Mouse (Mus musculus) kidney, postnatal 36 days (tissue): ENCODE measurements around the gene Mrpl14.
A peak's percentile ranks its signal among the peaks of the same experiment; 100 is the strongest.

Experiments used
- DNase-seq, 2 experiments: peaks; one replicate each; pipeline ENCODE4 v3.0.0; 2021 to 2022; ENCODE audit warnings: mixed read lengths in 2 of 2

Gene Mrpl14

DNA sequence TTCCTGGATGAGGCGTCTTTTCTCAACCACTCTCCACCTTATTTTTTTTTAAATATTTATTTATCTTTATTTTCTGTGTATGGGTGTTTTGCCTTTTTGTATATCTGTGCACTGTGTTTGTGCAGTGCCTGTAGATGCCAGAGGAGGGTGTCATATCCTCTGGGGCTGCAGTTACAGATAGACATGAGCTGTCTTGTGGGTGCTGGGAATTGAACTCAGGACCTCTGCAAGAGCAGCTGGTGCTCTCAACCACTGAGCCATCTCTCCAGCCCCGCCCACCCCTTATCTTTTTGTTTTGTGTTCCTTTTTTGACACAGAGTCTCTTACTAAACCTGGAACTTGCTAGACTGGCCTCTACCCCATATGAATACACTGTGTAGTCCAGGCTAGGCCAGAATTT is 41.4 kb downstream of the Mrpl14 start:
- no peak for DNase-seq

DNA sequence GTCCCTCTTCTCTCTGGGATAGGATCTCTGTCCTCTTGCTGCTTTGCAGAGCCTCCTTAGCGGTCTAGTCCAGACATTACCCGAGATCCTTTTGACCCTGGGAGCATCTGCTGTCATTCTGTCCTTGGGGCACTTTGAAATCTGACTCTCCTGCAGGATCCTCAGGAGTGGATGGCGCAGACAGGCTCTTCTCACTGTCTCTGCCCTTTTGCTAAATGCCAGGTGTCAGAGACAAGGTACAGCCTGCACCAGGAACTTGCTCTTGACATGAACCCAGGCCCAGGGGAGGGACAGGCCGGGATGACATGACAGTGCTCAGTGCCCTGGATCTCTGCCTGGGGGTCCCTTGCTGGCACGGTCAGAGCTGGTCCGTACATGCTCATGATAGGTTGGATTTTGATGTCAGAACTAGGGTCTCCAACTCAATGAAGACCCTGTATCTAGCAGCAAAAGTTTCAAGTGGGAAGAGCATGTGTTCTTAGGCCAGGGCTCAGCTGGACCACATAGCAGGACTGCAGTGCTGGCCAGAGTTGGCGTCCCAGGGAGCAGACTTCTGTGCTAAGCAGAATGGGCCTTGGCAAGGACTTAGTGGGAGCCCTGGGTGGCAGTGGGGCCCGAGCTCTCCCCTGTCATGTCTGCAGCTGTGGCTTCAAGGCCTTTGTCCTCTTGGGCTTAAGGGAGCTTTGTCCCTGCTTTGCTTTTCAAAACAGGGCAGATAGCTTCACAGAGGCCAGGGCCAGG is 42.0 kb downstream of the Mrpl14 start:
- no peak for DNase-seq

DNA sequence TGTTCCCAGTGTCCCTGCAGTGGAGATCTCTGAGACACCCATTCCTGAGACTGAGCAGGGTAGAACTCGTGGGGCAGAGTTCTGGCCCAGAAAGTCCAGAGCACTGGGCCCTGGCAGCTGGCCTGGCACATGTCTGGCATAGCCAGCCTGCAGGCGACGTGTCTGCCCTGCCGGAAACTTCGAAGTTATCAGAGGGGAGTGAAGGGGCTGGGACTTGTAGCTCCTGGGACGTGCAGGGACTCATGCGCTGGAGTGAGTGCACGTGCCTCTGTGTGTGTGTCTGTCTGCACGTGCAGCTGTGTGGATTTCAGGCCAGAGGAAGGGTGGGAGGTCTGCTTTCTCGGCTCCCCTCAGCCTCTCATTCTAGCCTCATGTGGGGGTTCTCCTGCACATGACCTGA is 43.3 kb downstream of the Mrpl14 start:
- no peak for DNase-seq

DNA sequence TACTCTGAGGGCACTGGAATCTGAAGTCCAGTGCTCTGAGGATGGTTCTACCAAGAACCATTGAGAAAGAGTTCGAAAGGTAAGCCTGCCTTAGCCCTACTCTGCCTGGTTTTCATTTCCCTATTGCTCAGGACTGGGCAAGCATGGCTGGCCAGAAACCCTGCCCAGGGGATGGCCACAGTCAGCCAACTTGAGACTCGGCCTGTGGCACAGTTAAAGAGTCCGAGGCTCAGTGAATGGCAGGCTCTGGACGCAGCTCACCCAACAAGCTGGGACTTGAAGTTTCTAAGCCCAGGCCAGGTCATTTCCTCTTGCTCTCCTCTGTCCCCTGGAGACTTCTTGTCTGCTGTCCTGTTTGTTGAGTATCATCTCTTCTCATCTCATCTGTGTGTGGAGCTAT is 44.6 kb downstream of the Mrpl14 start:
- DNase-seq = no peak

DNA sequence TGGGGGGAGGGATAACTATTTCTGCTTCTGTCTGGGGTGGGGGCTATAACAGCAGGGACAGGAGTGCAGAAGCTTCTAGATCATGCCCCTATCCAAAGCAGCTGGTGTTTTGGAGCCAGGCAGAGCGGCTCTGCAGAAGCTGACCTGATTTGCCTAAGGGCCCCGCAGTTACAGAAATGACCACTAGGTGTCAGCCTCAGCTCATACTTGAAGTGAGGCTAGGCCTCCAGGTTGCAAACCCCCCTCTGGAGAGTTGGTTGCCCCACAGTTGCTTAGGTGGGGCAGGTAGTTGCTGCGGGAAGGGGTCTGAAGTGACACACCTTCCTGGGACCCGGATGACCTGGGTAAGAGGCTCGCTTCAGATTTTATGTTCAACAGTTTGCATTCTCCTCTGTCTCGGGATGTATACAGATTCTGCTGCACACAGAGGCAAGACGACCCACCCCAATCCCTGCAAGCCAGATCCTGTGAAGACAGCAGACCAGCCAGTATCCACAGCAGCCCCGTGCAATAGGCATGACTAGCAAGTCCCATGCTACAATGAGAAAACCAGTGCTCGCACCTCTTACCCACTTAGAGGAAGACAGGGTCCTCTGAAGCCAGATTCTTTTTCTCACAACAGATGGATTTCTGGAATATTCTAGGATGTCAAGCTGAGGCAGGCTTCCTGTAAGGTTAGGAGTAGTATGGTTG is 45.2 kb downstream of the Mrpl14 start:
- DNase-seq = peak; percentile 83 to 92

DNA sequence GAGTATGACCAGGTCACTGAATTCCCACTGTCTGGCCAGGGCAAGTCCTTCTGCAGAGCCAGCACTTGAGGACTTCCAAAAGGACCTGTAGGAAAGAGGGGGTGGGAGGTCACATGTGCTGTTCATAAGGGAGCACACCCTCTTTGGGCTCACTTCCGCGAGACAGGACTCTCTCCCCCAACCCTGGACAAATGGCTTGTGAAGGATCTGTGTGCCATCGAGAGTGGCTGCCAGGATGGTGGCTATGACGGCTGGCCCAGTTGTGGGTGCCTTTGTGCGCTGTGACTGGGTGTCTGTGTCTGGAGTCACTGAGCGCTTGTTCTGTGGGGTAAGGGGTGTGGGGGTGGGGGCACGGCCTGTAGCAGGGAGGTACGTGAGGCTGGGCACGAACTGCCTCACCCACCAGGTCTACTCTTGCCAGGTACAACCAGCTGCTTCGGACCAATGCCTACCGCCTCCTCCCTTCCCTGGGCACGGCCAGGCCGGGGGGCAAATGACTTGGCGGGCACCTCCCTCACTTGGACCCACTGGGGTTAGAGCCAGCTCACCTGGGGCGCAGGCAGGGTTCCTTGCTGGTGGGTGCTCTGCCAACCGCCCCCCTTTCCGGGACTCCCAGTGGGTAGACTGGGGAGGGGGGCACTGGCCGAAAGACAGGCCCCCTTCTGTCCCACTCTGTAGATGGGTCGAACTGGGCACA is 47.1 kb downstream of the Mrpl14 start:
- peak; percentile 29 to 38 for DNase-seq

DNA sequence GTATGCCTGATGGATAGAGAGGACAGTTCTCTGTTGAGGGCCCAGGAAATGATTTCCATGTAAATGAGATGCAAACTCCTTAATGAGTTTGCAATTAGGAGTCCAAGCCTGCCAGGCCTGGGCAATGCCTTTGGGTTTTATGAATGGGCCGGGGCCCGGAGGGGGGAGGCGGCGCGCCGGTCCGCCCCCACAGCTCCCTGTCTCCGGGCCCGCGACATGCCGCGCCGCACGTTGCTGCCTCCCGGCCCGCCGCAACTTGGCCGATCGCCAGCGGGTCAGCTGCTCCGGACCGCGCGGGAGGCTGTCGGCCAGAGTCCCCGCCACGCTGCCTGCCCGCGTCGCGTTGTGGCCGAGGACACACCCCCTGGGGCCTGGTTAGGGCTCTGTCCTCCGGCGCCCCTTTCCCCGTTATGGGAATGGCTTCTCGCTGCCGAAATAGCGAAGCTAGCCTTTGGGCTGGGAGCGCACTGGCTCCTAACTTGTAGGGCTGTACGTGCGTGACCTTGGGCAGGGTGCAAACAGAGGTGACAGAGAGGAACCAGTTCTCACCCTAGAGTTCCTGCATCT is 47.7 kb downstream of the Mrpl14 start, which contains the start of gene 1600014C23Rik:
1600014C23Rik (minus strand) TSS at position 110 of the 567 bp plus-strand sequence.
- DNase-seq = peak; percentile 72 to 87

DNA sequence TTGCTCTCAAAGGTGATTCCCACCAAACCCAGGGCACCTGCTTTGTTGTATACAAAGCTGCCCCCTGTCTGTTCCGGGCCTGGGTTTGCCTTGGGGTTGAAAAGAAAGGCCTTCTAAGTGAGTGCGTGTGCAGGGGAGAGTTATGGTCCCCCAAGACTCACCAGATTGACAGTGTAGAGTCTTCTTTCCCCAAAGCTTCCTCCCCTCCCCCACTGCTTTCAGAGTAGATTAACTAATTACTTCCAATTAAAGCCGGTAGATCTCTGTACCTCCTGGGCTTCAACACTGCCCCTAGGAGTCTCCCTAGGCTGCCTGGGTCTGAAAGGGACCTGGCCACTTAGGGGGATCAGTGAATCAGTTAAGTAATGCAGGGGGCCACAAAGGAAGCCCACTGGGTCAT is 48.2 kb downstream of the Mrpl14 start:
- no peak for DNase-seq

DNA sequence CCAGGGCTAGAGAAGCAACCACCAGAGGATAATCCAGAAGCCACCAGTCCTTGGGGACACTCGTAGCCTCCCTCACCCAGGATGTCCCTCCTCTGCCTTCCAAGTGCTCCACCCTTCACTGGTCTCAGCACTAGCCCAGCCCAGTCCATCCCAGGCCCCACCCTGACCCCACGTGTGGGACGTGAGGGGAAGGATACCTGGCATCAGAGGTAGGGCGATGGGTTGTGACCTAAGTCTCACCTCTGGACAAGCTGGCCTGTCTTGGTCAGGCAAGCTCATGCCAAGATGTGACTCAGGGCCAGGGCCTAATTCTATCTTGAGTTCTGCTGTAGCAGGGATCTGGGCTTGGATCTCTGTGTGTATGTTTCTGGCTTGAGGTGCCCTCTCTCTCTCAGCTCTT is 48.8 kb downstream of the Mrpl14 start:
- peak in 1 of 2 experiments; percentile 9 for DNase-seq

DNA sequence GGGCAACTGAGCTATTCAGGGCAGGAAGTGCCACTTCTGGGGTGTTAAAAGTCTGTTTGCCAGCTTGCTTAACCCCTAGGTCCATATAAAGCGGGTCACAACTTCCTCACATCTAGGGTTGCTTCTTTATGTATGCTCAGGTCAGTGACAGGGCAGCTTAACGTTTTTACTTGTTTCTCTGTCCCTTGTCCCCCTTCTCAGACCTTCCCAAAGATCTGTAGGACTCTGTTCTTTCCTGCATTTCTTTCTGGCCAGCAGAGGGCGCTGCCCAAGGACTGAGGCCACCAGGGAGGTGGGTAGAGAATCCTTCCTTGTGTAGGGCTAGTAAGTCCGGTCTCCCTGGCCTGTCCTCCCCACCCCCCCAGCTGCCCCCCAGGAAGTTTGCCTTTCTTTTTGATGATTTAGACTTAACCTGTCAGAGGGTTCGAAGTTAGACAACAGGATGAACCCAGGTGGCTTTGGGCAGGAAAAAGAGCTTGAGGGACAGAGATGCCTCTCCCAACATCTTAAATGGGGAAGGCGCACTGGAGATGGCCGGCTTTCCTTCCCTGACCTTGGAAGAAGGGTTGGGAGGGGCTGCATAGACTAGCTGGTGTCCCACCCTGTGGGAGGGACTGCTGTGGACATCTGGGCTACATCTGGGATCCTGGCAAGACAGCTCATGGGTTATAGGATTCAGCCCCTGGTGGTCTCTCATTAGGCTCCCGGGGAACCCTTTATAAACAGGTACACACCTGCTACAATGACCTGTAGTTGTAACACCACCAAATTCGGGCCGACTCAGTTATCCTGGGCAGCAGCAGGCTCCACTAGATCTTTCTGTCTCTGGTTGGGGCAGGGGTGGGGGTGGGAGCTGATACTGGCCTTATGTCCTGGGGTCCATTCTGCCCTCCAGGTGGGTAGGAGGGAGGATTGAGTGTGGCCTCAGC is 49.5 kb downstream of the Mrpl14 start:
- peak; percentile 78 to 92 for DNase-seq

DNA sequence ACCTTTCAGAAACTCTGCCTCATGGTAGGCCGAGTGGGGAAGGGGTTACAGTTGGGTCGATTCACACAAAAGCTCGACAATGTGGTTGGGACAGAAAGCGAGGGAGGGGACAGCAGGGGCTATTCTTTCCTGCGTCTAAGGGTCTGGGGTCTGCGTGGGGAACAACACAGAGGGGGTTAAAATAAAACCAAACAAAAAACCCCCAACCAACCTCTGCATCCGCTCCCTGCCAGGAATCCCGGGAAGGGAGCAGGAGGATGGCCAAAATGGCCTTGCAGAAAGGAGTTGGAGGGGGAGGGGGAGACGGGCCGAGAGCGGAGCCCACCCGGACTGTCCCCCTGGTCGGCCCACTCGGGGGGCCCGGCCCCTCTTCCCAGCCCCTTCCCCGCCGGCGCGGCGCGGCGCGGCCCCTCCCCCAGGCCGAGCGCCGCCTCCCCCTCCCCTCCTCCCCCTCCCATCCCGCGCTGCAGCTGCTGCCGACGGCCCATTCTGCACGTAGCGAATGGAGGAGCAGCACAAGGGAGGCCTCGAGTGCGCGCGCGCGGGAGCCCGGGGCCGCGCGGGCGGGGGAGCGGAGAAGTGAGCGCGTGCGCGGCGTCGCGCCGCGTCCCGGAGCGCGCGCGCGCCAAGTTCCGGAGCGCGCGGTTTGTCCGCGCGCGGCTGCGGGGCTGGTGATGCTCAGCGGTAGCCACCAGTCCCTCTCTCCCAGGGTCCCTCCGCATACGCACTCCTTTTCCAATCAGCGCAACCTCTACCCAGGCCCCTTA is 50.4 kb downstream of the Mrpl14 start:
- peak; percentile 77 to 86 for DNase-seq

DNA sequence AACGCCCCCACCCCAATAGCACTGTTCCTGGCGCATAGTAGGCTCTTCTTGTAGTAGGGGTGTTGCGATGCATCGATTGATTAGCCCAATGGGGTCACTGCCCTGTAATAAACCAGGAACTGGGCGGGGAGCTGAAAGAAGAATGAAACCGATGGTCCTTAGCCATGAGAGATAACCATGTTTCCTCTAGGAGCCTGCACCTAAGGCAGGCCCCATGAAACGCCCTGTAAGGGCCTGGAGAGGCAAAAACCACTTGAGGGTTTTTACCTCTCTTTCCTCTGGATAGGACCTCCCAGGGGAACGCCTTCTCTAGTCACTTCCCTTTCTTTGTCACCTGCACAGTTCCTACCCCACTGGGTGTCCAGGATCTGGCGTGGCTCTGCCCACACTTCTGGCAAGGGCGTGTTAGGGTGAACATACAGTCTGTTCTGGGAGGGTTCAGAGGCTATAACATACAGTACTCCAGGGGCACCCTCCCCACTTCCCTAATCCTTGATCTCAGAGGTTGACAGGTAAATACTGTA is 51.0 kb downstream of the Mrpl14 start:
- no peak for DNase-seq

DNA sequence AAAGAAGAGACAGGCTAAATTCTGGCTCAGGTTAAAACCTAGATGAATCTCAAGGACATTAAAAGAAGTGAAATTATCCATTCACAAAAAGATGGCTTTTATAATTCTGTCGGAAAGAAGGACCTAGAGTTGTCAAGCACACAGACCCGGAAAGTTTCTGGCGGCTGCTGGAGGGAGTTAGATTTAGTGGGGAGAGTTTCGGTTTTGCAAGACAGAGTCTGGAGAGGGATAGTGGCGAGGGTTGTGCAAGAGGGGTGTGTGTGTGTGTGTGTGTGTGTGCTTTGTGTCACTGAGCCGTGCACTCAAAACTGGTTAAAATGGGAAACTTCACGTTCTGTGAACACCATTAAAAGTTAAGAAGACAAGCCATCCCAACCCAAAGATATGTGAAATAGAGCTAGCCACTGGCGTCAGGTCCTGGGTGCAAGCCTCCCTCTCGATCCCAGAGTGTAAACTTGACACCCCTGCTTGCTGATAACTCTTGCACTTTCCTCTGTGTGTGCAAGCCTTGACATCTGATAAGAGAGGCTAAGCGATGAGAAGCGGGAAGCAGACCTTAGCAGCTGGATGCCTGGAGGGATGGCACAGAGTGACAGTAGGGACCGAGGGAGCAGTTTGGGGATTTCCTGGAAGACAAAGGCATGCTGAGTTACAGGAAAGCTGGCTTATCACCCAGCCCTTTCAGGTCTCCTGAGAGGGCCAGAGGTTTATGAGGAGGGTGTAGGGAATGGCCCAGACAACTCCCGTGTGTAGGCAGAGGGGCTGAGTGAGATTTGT is 56.4 kb downstream of the Mrpl14 start:
- no peak for DNase-seq

DNA sequence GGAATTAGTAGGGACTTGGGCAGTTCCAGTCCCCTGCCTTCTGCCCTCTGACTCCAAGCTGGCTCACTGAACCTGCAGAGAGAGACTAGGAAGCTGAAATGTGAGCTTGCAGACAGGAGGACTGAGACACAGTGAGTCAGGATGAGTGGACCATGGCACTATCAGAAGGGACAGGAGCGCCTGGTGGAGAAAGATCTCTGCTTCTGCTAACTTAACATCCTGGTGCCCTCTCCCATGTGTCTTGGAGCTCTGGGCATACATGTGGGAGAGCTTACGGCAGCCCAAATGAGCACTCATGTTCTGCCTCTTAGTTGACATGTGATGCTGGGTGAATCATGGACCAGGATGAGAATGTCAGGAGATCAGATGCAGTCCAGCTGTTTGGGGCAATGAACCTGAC is 59.5 kb downstream of the Mrpl14 start:
- DNase-seq = no peak

DNA sequence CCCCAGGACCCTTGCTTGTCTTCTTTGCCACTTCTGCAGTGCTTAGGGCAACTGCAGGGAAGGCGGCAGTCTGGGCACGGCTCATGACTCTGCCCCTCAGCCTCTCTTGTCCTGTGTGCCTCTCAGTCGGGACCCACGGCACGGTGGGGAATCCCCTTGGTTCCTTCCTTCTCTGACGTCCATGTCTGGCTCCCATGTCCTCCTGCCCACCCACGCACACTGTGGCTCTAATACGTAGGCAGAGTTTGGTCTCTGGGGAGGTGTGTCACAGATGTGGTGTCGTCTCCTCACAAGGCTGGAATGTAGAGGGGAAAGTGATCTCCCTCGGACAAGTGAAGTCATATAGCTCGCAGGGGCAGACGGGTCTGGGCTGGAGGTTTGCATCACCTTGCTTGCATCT is 60.6 kb downstream of the Mrpl14 start:
- DNase-seq = no peak

DNA sequence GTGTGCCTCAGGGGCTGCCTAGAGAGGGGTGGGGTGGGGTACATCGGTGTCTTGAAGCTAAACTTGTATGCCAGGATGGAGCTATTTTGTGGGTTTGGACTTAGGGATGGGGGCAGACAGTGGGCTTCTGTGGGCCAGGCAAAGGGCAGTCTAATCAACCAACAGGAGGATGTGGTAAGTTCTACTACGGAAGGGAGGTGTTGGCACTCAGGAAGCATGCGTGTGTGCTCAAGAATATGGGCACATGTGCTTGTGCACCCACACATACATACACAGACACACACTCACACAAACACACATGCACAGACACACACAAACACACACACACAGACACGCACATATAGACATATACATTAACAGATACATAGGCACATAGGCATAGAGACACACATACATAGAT is 61.2 kb downstream of the Mrpl14 start:
- no peak for DNase-seq
